8 mouse cellular contexts compared by ENCODE assay signal in the genomic region with DNA sequence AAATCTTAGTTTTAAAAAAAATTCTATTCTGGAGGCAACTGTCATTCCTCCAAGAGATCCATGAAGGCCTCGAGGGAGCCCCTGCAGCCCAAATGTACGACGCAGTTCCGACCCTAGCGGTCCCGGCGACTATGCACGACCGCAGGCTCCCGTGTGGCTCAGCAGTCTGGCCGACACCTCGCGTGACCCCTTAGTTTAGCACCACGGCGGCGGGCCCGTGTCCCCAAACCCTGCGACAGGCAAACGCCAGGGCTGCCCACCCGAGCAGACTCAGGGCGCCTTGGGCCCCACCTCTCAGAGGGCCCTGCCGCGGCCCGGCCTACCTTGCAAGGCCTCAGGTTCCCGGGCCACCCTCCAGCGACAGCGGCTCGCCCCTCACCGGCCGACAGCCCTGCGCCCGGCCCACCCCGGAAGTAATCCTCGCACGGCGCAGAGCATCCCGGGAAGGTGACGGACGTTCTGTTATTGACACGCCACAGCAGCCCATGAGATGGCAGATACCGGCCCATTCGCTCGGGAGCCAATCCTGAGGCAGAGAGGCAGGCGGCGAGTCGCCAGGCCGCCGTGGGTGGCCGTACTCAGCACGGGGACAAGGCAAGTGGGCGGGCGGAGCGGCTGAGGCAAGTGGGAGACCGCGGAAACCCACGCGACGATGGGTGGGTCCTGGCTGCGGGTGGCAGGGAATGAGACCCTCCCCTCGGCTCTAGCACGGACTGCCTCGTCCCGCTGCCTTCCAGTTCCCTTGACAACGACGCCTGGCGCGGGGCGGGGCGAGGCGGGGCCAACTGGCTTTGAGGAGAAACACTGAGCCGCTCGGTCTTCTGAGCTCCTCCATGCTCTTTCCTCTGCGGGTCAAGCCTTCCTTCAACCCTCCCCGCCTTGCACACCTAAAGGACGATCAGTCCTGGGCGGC. TPM values are rescaled to one million over a fixed set of nuclear protein-coding genes. Genes with fewer than 3 reads are reported as not detected.
DNase-seq lines count a peak whose midpoint lies in the region; ATAC-seq lines count a peak whose summit lies in the region.

A gene (minus strand): TSS at position 409 of the 913 bp plus-strand sequence.

- under 1% methylated on average over 72 of the region's 76 CpGs for WGBS in hindbrain, embryonic 11.5 days

- H3K4me3 ChIP-seq in hindbrain, embryonic 11.5 days (ENCODE audit: low read depth, low read length): peak within 1 kb of the TSS; percentile 93

- DNase-seq in MN1 (ENCODE audit: low spot score): peak; percentile 95
- DNase-seq in cerebellum, adult 9-10 months: peak; percentile 99
- DNase-seq in frontal cortex, adult 2 months (ENCODE audit: extremely low spot score in 1 of 2, low spot score in 1 of 2): peak; percentile 99
- DNase-seq in hindbrain, embryonic 11.5 days (ENCODE audit: low spot score): peak; percentile 91
- DNase-seq in layer of hippocampus, postnatal 10 days (ENCODE audit: low spot score in 2 of 2): peak; percentile 97 to 98
- DNase-seq in lung, postnatal 10 days: peak; percentile 99
- DNase-seq in ovary, postnatal 36 days (ENCODE audit: low spot score): peak; percentile 97
- peak; percentile 95 for DNase-seq in thymus, postnatal 25 days

- H3K4me2 ChIP-seq in hindbrain, embryonic 11.5 days (replicated peaks; ENCODE audit: low read depth, low read length): peak within 1 kb of the TSS; percentile 75

- no peaks in the 10 kb centered on the region for H3K27me3 ChIP-seq in hindbrain, embryonic 11.5 days (ENCODE audit: control insufficient read depth, insufficient read depth, low read length)

- no peaks in the 10 kb centered on the region for H3K36me3 ChIP-seq in hindbrain, embryonic 11.5 days (ENCODE audit: control insufficient read depth, insufficient read depth, low read length)

- peak within 1 kb of the TSS; percentile 86 for H3K27ac ChIP-seq in hindbrain, embryonic 11.5 days (ENCODE audit: low read depth, low read length)

- H3K9ac ChIP-seq in hindbrain, embryonic 11.5 days (ENCODE audit: low read depth, low read length): peak within 1 kb of the TSS; percentile 81

- peak; percentile 99 for ATAC-seq in hindbrain, embryonic 11.5 days (ENCODE audit: low FRiP score)

- peaks cover 3% of the 10 kb centered on the region; the same call in 1 of the 2 replicates for H3K4me1 ChIP-seq in hindbrain, embryonic 11.5 days (replicated peaks; ENCODE audit: control insufficient read depth, insufficient read depth, low read length)

- no peaks in the 10 kb centered on the region for H3K9me3 ChIP-seq in hindbrain, embryonic 11.5 days (ENCODE audit: control insufficient read depth, low read length)

RNA-seq across cellular contexts. Expression of the gene that starts here (rescaled TPM):
- polyA plus RNA-seq in frontal cortex, adult 2 months (2012; rRNA removed): 102 and 107 TPM in 2 replicates
- polyA plus RNA-seq in hindbrain, embryonic 11.5 days (2014; fragmentation: Nextera tagmentation; extraction: Ambion mirVana): 41.1 and 46.6 TPM in 2 replicates
- 10 to 100 TPM; 55.4 to 61.0 TPM for total RNA-seq in layer of hippocampus, postnatal 10 days (2021)

Comparison
In these comparisons a context has a peak if more than half of its experiments do, and no peak if none do; other contexts are left out.
1. Peak in every context shown above with its lines: DNase-seq, ATAC-seq, H3K4me3 ChIP-seq and H3K27ac ChIP-seq.